Mouse (Mus musculus) stomach, embryonic 16.5 days (tissue): ENCODE results near the gene Muc1. TPM values are rescaled to one million over a fixed set of nuclear protein-coding genes. Genes with fewer than 3 reads are reported as not detected.

Experiments
- ATAC-seq: fragments of 200-750 bp; cut with Nextera tagmentation; 2 replicates; pipeline ENCODE4 v1.8.0; 2017; ENCODE audit warnings: moderate number of reproducible peaks, moderate TSS enrichment; ENCODE audit not compliant: insufficient read depth, low FRiP score
- H3K27ac ChIP-seq: fragments of 300-500 bp; sonication (generic); 2 replicates; pipeline ENCODE4 v1.5.1; 2014; ENCODE audit warnings: low read length
- H3K27me3 ChIP-seq: fragments of 300-500 bp; sonication (generic); 2 replicates; pipeline ENCODE4 v1.6.1; 2014; ENCODE audit warnings: low read length, control low read depth, mixed read lengths; ENCODE audit not compliant: control insufficient read depth, insufficient read depth
- H3K36me3 ChIP-seq: fragments of 300-500 bp; sonication (generic); 2 replicates; pipeline ENCODE4 v1.6.1; 2014; ENCODE audit warnings: low read length; ENCODE audit not compliant: control insufficient read depth, insufficient read depth
- H3K4me1 ChIP-seq: fragments of 300-500 bp; sonication (generic); 2 replicates; pipeline ENCODE4 v1.6.1; 2014; ENCODE audit warnings: low read length, control low read depth, mixed read lengths; ENCODE audit not compliant: control insufficient read depth, insufficient read depth
- H3K4me2 ChIP-seq: fragments of 300-500 bp; sonication (generic); 2 replicates; pipeline ENCODE4 v1.6.1; 2014; ENCODE audit warnings: low read depth, low read length, mixed read lengths
- H3K4me3 ChIP-seq: fragments of 300-500 bp; sonication (generic); replicated peaks from 2 replicates; pipeline ENCODE4 v1.5.1; 2014; ENCODE audit warnings: mild to moderate bottlenecking, low read length
- H3K9ac ChIP-seq: fragments of 300-500 bp; sonication (generic); 2 replicates; pipeline ENCODE4 v1.6.1; 2014; ENCODE audit warnings: low read length
- H3K9me3 ChIP-seq: fragments of 300-500 bp; sonication (generic); replicated peaks from 2 replicates; pipeline ENCODE4 v1.6.1; 2016; ENCODE audit warnings: low read length, control low read depth; ENCODE audit not compliant: control insufficient read depth
- WGBS: fragments of 180-500 bp; shearing (Covaris S2); extraction: QIAGEN DNeasy Blood & Tissue Kit; methylation state at CpG from one replicate; pipeline ENCODE4 v1.1.7; 2014; 5-methylcytosine and 5-hydroxymethylcytosine counted together
- polyA plus RNA-seq: library from polyadenylated mRNA; unstranded; fragments of >200 nt; fragmentation: Nextera tagmentation; extraction: Ambion mirVana; gene quantifications from 2 replicates; pipeline ENCODE4 v1.2.1, GENCODE M21; 2015

Gene Muc1
- polyA plus RNA-seq, 1 experiment from 2014 or later, result 112 TPM

DNA sequence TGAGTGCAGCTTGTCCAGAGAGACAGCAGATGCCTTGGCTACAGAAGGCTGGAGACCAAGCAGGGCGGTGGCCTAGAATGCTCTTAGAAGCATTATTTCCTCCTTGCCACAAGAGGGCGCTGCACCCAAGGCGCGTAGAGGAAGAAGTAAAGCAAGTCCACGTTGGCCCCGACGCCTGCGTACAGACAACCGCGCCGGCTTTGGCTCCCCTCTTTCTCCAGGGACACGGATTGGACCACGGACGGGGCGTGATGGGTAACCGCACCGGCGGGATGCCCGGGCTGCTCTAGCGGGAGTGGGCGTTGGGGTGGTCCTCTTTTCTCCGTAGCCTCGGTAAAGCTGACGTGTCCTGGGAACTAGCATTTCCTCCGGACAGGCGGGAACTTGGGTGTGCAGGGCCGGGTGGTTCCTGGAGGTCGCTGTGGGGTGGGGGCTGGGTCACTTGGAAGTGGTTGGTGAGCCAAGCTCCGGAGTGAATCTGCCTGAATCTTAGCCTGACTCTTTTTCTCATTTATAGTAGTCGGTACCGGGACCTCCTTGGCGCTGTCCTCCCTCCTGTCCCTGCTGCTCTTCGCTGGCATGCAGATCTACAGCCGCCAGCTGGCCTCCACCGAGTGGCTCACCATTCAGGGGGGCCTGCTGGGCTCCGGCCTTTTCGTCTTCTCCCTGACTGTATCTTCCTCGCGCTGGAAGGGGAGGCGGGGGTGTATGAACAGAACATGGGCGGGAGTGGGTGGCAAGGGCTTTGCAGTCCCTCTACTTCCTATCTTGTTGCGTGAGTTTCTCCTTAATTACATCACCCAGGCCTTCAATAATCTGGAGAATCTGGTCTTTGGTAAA lies 17.6 kb downstream of the Muc1 start, which contains the start of gene Trim46:
TSS of gene Trim46 (minus strand) at position 49 of the 840 bp plus-strand sequence.
- H3K9ac ChIP-seq, result peak within 1 kb of the TSS; percentile 87
- peak within 1 kb of the TSS; percentile 76 for H3K4me3 ChIP-seq
- peaks cover 3% of the 10 kb centered on the region; the same call in 1 of the 2 replicates for H3K36me3 ChIP-seq
- peak within 1 kb of the TSS; percentile 75 for H3K4me2 ChIP-seq
- under 1% methylated on average over 42 of the region's 42 CpGs for WGBS
- H3K27ac ChIP-seq, result peak within 1 kb of the TSS; percentile 70
- H3K4me1 ChIP-seq, result peaks cover 25% of the 10 kb centered on the region
- ATAC-seq, result peak; percentile 70
- no peaks in the 10 kb centered on the region for H3K9me3 ChIP-seq
- no peaks in the 10 kb centered on the region for H3K27me3 ChIP-seq

- Histone ChIP-seq H3K27me3 (no peaks in the 10 kb centered on the region), H3K9ac (peak overlapping the region; percentile 87; the same call in 1 of the 2 replicates), H3K27ac (no peak overlapping the region), H3K9me3 (no peaks in the 10 kb centered on the region), H3K4me2 (peak overlapping the region; percentile 75), H3K36me3 (peaks cover 3% of the 10 kb centered on the region; the same call in 1 of the 2 replicates), H3K4me3 (peak overlapping the region; percentile 76), H3K4me1 (peaks cover 33% of the 10 kb centered on the region)
- 85% methylated on average over 4 of the region's 4 CpGs for WGBS
- no peak for ATAC-seq
Measured at GRCm38 (mm10) chr3:89247466-89247865, 18.6 kb downstream of the Muc1 start.

DNA sequence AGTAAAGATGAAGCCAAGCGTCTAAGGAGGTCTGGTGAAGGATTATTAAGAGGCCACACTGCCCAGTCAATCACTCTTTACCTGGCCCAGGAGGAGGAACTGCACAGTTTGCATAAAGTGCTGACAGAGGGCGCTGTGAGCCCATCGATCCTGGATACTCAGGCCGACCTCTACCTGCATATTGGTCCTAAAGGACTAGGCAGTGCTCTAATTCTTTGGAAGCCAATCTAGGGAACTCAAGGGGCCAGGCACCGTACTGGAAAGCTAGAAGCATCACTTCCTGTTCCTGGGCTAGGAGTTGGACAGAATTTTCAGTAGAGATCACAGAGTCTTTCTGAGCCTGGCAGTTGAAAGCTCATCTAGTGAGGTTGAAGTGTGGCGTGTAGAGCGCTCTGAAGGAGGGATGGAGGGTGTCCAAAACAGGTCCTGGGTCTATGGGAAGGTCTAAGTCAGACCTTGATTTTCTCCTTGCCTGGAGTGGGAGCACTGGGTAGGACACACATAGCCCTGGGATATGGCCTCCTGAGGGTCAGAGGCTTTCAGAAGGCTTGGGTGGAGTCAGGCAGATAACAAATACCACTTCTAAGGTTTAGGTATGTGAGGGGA lies 21.7 kb downstream of the Muc1 start:
- H3K4me1 ChIP-seq, result peaks cover 29% of the 10 kb centered on the region
- H3K36me3 ChIP-seq, result peaks cover 3% of the 10 kb centered on the region; the same call in 1 of the 2 replicates
- no peaks in the 10 kb centered on the region for H3K9me3 ChIP-seq
- no peak overlapping the region for H3K4me3 ChIP-seq
- 16% methylated on average over 7 of the region's 7 CpGs for WGBS
- peak; percentile 5; the same call in 1 of the 2 replicates for ATAC-seq
- no peak overlapping the region for H3K9ac ChIP-seq
- H3K27me3 ChIP-seq, result no peaks in the 10 kb centered on the region
- no peak overlapping the region for H3K4me2 ChIP-seq
- H3K27ac ChIP-seq, result no peak overlapping the region

DNA sequence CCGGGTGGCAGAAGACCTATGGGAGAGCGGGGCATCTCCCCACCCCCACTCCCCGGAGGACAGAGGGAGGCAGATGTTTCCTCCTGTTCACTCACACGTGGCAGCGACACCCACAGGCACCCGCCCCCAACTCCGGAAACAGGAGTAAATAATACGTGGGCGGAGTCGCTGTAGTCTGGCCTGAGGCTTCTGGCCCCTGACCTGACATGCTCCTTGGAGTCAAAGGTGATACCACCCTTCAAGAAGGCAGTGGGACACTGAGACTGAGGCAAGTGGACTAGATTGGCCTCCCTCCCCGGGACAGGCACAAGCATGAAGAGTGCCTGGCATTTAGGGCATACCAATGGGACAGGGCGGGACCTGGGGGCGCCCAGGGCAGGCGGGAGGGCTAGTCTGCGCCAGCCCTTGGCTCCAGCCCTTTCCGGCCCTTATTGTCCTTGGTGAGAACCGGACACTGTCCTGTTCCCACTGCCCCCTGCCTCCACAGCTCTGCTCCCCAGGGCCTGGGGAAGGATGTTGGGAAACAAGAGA lies 22.6 kb downstream of the Muc1 start:
- peak overlapping the region; percentile 8; the same call in 1 of the 2 replicates for H3K4me2 ChIP-seq
- no peaks in the 10 kb centered on the region for H3K27me3 ChIP-seq
- 0 out of 2 replicates have a peak overlapping the region, but pooled peaks have one; percentile 38 for H3K27ac ChIP-seq
- 6% methylated on average over 17 of the region's 17 CpGs for WGBS
- peak overlapping the region; percentile 38; the same call in 1 of the 2 replicates for H3K9ac ChIP-seq
- no peak overlapping the region for H3K4me3 ChIP-seq
- ATAC-seq, result peak; percentile 33; the same call in 1 of the 2 replicates
- no peaks in the 10 kb centered on the region for H3K9me3 ChIP-seq
- peaks cover 3% of the 10 kb centered on the region; the same call in 1 of the 2 replicates for H3K36me3 ChIP-seq
- H3K4me1 ChIP-seq, result peaks cover 27% of the 10 kb centered on the region

GRCm38 (mm10) chr3:89254994-89255393 lies 26.1 kb downstream of the Muc1 start:
- WGBS, result 83% methylated on average over 5 of the region's 5 CpGs

DNA sequence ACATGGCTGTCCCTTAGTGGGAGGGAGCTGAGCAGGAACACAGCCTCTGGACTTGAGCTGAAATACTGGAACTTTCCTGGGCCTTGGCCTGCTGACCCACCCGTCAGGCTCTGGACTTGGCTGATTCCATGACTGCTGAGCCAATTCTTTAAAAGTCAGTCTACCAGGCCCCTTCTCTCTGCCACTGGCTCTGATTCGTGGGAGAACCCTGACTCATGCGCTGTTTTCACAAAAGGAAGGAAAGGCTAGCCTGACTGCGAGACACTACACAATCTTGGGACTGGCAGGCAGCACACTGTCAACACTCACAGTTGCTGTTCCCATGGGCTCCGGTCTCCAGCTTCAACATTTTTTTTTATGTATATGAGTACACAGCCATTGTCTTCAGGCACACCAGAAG lies 27.3 kb downstream of the Muc1 start:
- H3K4me2 ChIP-seq, result no peak overlapping the region
- WGBS, result 83% methylated on average over 5 of the region's 5 CpGs
- H3K9me3 ChIP-seq, result no peaks in the 10 kb centered on the region
- no peak overlapping the region for H3K9ac ChIP-seq
- H3K27me3 ChIP-seq, result no peaks in the 10 kb centered on the region
- no peak overlapping the region; the same call in 1 of the 2 replicates for H3K27ac ChIP-seq
- H3K4me3 ChIP-seq, result no peak overlapping the region
- peaks cover 12% of the 10 kb centered on the region for H3K4me1 ChIP-seq
- no peaks in the 10 kb centered on the region for H3K36me3 ChIP-seq
- ATAC-seq, result no peak

More at GRCm38 (mm10) chr3:89254994-89255393, 26.1 kb downstream of the Muc1 start:
- H3K9ac ChIP-seq, result no peak overlapping the region
- no peak overlapping the region for H3K4me3 ChIP-seq
- no peak overlapping the region for H3K27ac ChIP-seq
- peaks cover 21% of the 10 kb centered on the region for H3K4me1 ChIP-seq
- H3K27me3 ChIP-seq, result no peaks in the 10 kb centered on the region
- no peak overlapping the region for H3K4me2 ChIP-seq
- ATAC-seq, result no peak
- H3K9me3 ChIP-seq, result no peaks in the 10 kb centered on the region
- no peaks in the 10 kb centered on the region for H3K36me3 ChIP-seq

DNA sequence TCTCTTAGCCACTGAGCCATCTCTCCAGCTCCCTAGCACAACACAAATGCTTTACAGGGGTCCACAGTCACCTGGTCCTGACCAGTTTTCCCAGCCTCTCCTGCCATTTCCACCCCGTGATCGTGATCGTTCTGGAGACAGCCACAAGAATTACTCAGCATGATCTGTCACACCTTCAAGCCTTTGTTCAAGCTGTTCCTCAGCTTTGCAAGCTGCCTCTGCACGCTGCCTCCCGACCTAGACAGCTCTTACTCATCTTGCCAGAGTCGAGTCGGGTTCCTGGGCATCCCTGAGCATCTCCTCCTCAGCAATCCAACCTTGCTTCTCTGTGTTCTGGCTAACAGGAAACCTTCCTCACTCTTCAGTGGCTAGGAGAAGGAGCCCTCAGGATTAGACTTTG lies 30.2 kb downstream of the Muc1 start, which contains the start of gene Dpm3:
TSS of gene Dpm3 (plus strand) at position 283 of the 400 bp plus-strand sequence.
- ATAC-seq, result no peak
- Histone ChIP-seq H3K4me2 (no peak within 1 kb of the TSS), H3K9me3 (no peaks in the 10 kb centered on the region), H3K27me3 (no peaks in the 10 kb centered on the region), H3K4me3 (no peak within 1 kb of the TSS), H3K4me1 (no peaks in the 10 kb centered on the region), H3K9ac (no peak within 1 kb of the TSS), H3K27ac (no peak within 1 kb of the TSS), H3K36me3 (no peaks in the 10 kb centered on the region)
- WGBS, result 40% methylated on average over 7 of the region's 7 CpGs

DNA sequence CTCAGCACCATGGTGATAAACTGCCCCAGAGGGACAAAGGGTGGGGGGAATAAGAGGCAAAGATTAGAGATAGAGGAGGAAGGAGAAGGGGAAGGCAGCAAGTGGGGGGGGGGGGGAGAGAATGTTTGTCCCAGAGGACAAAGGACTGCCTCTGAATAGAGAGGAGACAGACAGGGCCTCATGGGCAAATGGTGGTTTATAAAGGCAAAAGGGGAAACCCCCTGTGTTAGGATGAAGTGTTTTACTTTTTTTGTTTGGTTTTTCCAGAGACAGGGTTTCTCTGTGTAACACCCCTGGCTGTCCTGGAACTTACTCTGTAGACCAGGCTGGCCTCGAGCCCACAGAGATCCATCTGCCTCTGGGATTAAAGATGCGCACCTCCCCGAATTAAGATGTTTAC lies 31.4 kb downstream of the Muc1 start:
- WGBS, result 38% methylated on average over 3 of the region's 3 CpGs
- Histone ChIP-seq H3K9me3 (no peaks in the 10 kb centered on the region), H3K27ac (no peak overlapping the region), H3K4me1 (no peaks in the 10 kb centered on the region), H3K4me2 (no peak overlapping the region), H3K27me3 (no peaks in the 10 kb centered on the region), H3K4me3 (no peak overlapping the region), H3K36me3 (no peaks in the 10 kb centered on the region), H3K9ac (no peak overlapping the region)
- ATAC-seq, result no peak

DNA sequence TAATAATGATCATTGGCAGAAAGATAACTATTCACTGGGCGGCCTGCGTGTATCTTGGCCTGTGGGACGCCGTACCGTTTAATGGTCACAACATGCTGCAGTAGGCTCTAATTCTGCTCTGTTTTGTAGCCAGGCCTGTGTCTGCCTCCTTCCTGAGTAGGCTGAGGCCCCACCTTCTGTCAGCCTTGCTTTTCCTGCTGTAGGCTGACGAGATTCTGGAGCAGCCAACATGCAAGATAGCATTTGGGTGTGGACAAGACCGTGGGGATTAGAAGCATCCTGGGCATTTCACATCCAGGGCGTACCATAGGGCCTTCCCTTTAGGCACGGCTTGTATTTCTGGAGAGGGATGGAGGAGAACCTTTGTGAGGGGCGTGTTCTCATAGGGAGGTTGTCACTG lies 33.6 kb downstream of the Muc1 start:
- H3K4me2 ChIP-seq, result no peak overlapping the region
- peaks cover 6% of the 10 kb centered on the region for H3K4me1 ChIP-seq
- WGBS, result 61% methylated on average over 10 of the region's 10 CpGs
- H3K27ac ChIP-seq, result no peak overlapping the region
- no peaks in the 10 kb centered on the region for H3K9me3 ChIP-seq
- no peak overlapping the region for H3K4me3 ChIP-seq
- no peak for ATAC-seq
- no peaks in the 10 kb centered on the region for H3K27me3 ChIP-seq
- H3K36me3 ChIP-seq, result no peaks in the 10 kb centered on the region
- H3K9ac ChIP-seq, result no peak overlapping the region
